Comparison of ENCODE assay signal across 12 mouse cellular contexts in the genomic region with DNA sequence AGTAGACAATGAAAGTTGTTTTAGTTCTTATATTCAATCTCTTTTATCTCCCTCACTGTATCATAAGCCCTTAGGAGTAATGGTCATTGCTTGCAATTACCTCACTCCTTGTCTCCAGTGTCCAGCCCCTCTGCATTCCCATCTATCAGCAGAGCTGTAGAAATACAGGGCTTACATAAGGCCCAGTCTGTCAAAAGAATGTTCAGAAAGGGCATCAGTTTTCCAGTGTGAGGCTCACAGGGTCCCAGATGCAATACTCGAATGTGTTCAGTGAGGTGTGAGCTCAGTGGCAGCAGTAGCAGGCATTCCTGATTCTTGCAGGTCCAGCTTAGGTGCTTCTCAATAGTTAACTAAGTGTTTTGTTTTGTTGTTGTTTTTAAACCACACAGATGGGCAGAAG.
"Had no signal": no experiment of that assay in that cellular context is flagged by ENCODE, and none has a peak within 500 bp of the region (broad histone marks: within the 10 kb centered on the region; RNA-seq: fewer than 3 reads in every experiment).

No protein-coding gene starts in this region.

- H3K27ac ChIP-seq: kidney, embryonic 15.5 days; limb, embryonic 13.5 days; liver, embryonic 15.5 days; midbrain, embryonic 13.5 days; neural tube, embryonic 15.5 days; stomach, postnatal 0 days had no signal

- H3K36me3 ChIP-seq: kidney, embryonic 15.5 days; limb, embryonic 13.5 days; liver, embryonic 15.5 days; midbrain, embryonic 13.5 days; neural tube, embryonic 15.5 days had no signal

- DNase-seq: kidney, postnatal 14 days; left cerebral cortex, postnatal 4 days; lung, adult 2 months; lung, postnatal 36 days; thymus, postnatal 4 days had no signal

- H3K4me2 ChIP-seq: kidney, embryonic 15.5 days; limb, embryonic 13.5 days; liver, embryonic 15.5 days; midbrain, embryonic 13.5 days; neural tube, embryonic 15.5 days had no signal

- H3K9me3 ChIP-seq: kidney, embryonic 15.5 days; limb, embryonic 13.5 days; liver, embryonic 15.5 days; midbrain, embryonic 13.5 days; neural tube, embryonic 15.5 days had no signal

- H3K4me3 ChIP-seq: kidney, embryonic 15.5 days; limb, embryonic 13.5 days; liver, embryonic 15.5 days; midbrain, embryonic 13.5 days; neural tube, embryonic 15.5 days had no signal

- H3K27me3 ChIP-seq: kidney, embryonic 15.5 days; limb, embryonic 13.5 days; liver, embryonic 15.5 days; midbrain, embryonic 13.5 days; neural tube, embryonic 15.5 days had no signal

- H3K9ac ChIP-seq: kidney, embryonic 15.5 days; limb, embryonic 13.5 days; liver, embryonic 15.5 days; midbrain, embryonic 13.5 days; neural tube, embryonic 15.5 days had no signal

- H3K4me1 ChIP-seq: kidney, embryonic 15.5 days; limb, embryonic 13.5 days; liver, embryonic 15.5 days had no signal

- ATAC-seq: lung, postnatal 0 days; midbrain, embryonic 13.5 days had no signal
